Comparison of ENCODE assay signal across 39 mouse cellular contexts in the genomic region with DNA sequence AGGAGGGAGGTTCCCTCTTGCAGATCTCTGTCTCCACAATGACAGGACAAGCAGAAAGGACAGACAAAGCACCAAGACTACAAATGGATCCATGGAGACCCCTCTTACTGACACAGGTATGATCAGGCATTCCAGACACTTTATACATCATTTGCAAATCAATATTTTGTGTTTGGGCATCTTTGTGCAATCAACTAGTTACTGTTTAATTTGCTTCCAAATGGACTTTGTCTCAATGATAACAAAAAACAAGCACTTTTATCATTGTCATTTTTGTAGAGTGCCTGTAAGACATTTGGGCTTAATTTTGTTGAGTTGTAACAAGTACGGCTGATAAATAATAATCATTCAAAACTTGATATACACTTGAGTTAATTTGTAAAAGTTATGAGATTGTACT. TPM values are rescaled to one million over a fixed set of nuclear protein-coding genes. Genes with fewer than 3 reads are reported as not detected.
"Had no signal": no experiment of that assay in that cellular context is flagged by ENCODE, and none has a peak within 500 bp of the region (broad histone marks: within the 10 kb centered on the region; RNA-seq: fewer than 3 reads in every experiment).

A gene (minus strand): TSS at position 114 of the 400 bp plus-strand sequence.

- H3K4me2 ChIP-seq: embryonic facial prominence, embryonic 12.5 days; embryonic facial prominence, embryonic 13.5 days; embryonic facial prominence, embryonic 15.5 days; forebrain, embryonic 12.5 days; forebrain, embryonic 13.5 days; forebrain, embryonic 15.5 days had no signal

- H3K4me3 ChIP-seq: embryonic facial prominence, embryonic 10.5 days; embryonic facial prominence, embryonic 12.5 days; embryonic facial prominence, embryonic 13.5 days; embryonic facial prominence, embryonic 15.5 days; erythroblast, embryonic 14.5 days; forebrain, embryonic 10.5 days; forebrain, embryonic 12.5 days; forebrain, embryonic 13.5 days; forebrain, embryonic 15.5 days; gastrocnemius, adult 2 months; heart, adult 2 months had no signal

- H3K9ac ChIP-seq: embryonic facial prominence, embryonic 12.5 days; embryonic facial prominence, embryonic 13.5 days; embryonic facial prominence, embryonic 15.5 days; forebrain, embryonic 12.5 days; forebrain, embryonic 13.5 days; forebrain, embryonic 15.5 days; forebrain, postnatal 0 days had no signal

- H3K27ac ChIP-seq: embryonic facial prominence, embryonic 10.5 days; embryonic facial prominence, embryonic 12.5 days; embryonic facial prominence, embryonic 13.5 days; embryonic facial prominence, embryonic 15.5 days; forebrain, embryonic 10.5 days; forebrain, embryonic 12.5 days; forebrain, embryonic 13.5 days; forebrain, embryonic 15.5 days; gastrocnemius, adult 2 months; heart, adult 2 months had no signal

- DNase-seq: cerebellum, adult 2 months; cerebellum, adult 8-10 months; cerebellum, adult 9-10 months; cerebellum, adult 9-11 months; cerebellum, postnatal 10 days; cerebellum, postnatal 14 days; cerebellum, postnatal 25 days; cerebellum, postnatal 36 days; embryo, embryonic 11 days; forebrain, postnatal 0 days; gastrocnemius, adult 2 months; gastrocnemius, postnatal 10 days; gastrocnemius, postnatal 14 days; gastrocnemius, postnatal 25 days; gastrocnemius, postnatal 36 days; heart, adult 18-20 months; heart, adult 2 months had no signal

- ATAC-seq: forebrain, embryonic 13.5 days; forebrain, embryonic 14.5 days; forebrain, embryonic 15.5 days; forebrain, embryonic 16.5 days; forebrain, postnatal 0 days had no signal

- H3K4me1 ChIP-seq: embryonic facial prominence, embryonic 10.5 days; embryonic facial prominence, embryonic 12.5 days; embryonic facial prominence, embryonic 13.5 days; embryonic facial prominence, embryonic 15.5 days; forebrain, embryonic 10.5 days; forebrain, embryonic 12.5 days; forebrain, embryonic 13.5 days; forebrain, embryonic 15.5 days had no signal

- H3K9me3 ChIP-seq: forebrain, embryonic 15.5 days had no signal

- H3K36me3 ChIP-seq: embryonic facial prominence, embryonic 10.5 days; embryonic facial prominence, embryonic 12.5 days; embryonic facial prominence, embryonic 13.5 days; embryonic facial prominence, embryonic 15.5 days; forebrain, embryonic 10.5 days; forebrain, embryonic 12.5 days; forebrain, embryonic 15.5 days had no signal

- H3K27me3 ChIP-seq: embryonic facial prominence, embryonic 12.5 days; embryonic facial prominence, embryonic 13.5 days; embryonic facial prominence, embryonic 15.5 days; forebrain, embryonic 12.5 days; forebrain, embryonic 13.5 days; forebrain, embryonic 15.5 days had no signal

RNA-seq across cellular contexts. Expression of the gene that starts here (rescaled TPM):
- total RNA-seq: common myeloid progenitor, adult 5-6 weeks; forebrain, postnatal 0 days; gastrocnemius, adult 18-20 months; gastrocnemius, adult 2 months; gastrocnemius, adult 8-10 months; gastrocnemius, postnatal 10 days; gastrocnemius, postnatal 14 days; gastrocnemius, postnatal 25 days; gastrocnemius, postnatal 36 days; gastrocnemius, postnatal 4 days; granulocyte monocyte progenitor cell, adult 5-6 weeks; heart, adult 18-20 months; heart, adult 2 months had no signal
- polyA plus RNA-seq: cerebellum, adult 2 months; cortical plate, adult 2 months; embryonic facial prominence, embryonic 10.5 days; embryonic facial prominence, embryonic 11.5 days; embryonic facial prominence, embryonic 12.5 days; embryonic facial prominence, embryonic 13.5 days; embryonic facial prominence, embryonic 14.5 days; embryonic facial prominence, embryonic 15.5 days; erythroblast, embryonic 14.5 days; forebrain, embryonic 10.5 days; forebrain, embryonic 11.5 days; forebrain, embryonic 12.5 days; forebrain, embryonic 13.5 days; forebrain, embryonic 14.5 days; forebrain, embryonic 15.5 days; forebrain, embryonic 16.5 days; forebrain, postnatal 0 days; frontal cortex, adult 2 months; gonadal fat pad, adult 2 months; heart, adult 2 months had no signal
